Mouse (Mus musculus): ENCODE measurements at regions not wholly inside any gene's neighbourhood (a gene's known extent, or its start where the extent isn't known, plus 50 kb on each side); places are given as distances from the start of the nearest gene placed in this dataset.

GRCm38 (mm10) chr12:98131276-98131675, 128.0 kb downstream of the Galc start:
- TF ChIP-seq POLR2A (IDR thresholded peaks at IDR 0.05; ENCODE audit: control insufficient read depth, low read depth, low read length) (no peak), CTCF (IDR thresholded peaks at IDR 0.05; ENCODE audit: control insufficient read depth, insufficient read depth, insufficient replicate concordance, low read depth, low read length) (no peak)

Measured in testis, adult 2 months (tissue).